Mouse (Mus musculus): Measurements from ENCODE around the gene Fam162a.

GRCm38 (mm10) chr16:36043073-36043472 lies 28.3 kb downstream of the Fam162a start:
- TF ChIP-seq CTCF (IDR thresholded peaks at IDR 0.05; ENCODE audit: low read depth), result no peak
- no peak for TF ChIP-seq EP300 (IDR thresholded peaks at IDR 0.05; ENCODE audit: low read depth)
